Mouse (Mus musculus): Measurements from ENCODE around the gene BC030499. TPM values are rescaled to one million over a fixed set of nuclear protein-coding genes. Genes with fewer than 3 reads are reported as not detected.
"Not testable (repeated sequence)": the region's sequence is repeated elsewhere in the genome, so short reads cannot be mapped to it uniquely, and the experiment has no call there.

Gene BC030499
- polyA plus RNA-seq, 1 experiment from 2014 or later: 0.27 TPM

- no peak for ATAC-seq (replicated peaks)
- Histone ChIP-seq H3K9me3 (no peaks in the 10 kb centered on the region), H3K9ac (replicated peaks) (no peak overlapping the region), H3K4me2 (replicated peaks) (no peak overlapping the region), H3K4me1 (no peaks in the 10 kb centered on the region), H3K27ac (replicated peaks) (no peak overlapping the region), H3K36me3 (peaks cover 94% of the 10 kb centered on the region), H3K4me3 (no peak overlapping the region), H3K27me3 (no peaks in the 10 kb centered on the region)
- WGBS: 81% methylated on average over 13 of the region's 13 CpGs
Observed at GRCm38 (mm10) chr11:78271986-78272385, 18.7 kb upstream of the BC030499 start.

- Histone ChIP-seq H3K36me3 (peaks cover 99% of the 10 kb centered on the region), H3K27me3 (no peaks in the 10 kb centered on the region), H3K4me2 (replicated peaks) (no peak overlapping the region), H3K4me1 (no peaks in the 10 kb centered on the region), H3K9me3 (no peaks in the 10 kb centered on the region), H3K27ac (replicated peaks) (no peak overlapping the region), H3K4me3 (no peak overlapping the region), H3K9ac (replicated peaks) (no peak overlapping the region)
- 94% methylated on average over 1 of the region's 1 CpGs for WGBS
- no peak for ATAC-seq (replicated peaks)
Observed at GRCm38 (mm10) chr11:78275596-78275995, 15.0 kb upstream of the BC030499 start.

GRCm38 (mm10) chr11:78276169-78276568, 14.5 kb upstream of the BC030499 start:
- not testable (repeated sequence) for H3K4me3 ChIP-seq; H3K27ac ChIP-seq (replicated peaks); H3K9me3 ChIP-seq; H3K9ac ChIP-seq (replicated peaks); ATAC-seq (replicated peaks); H3K4me1 ChIP-seq; H3K27me3 ChIP-seq; H3K4me2 ChIP-seq (replicated peaks)
- H3K36me3 ChIP-seq: peaks cover 99% of the 10 kb centered on the region
- 95% methylated on average over 4 of the region's 4 CpGs for WGBS

GRCm38 (mm10) chr11:78278853-78279252, 11.8 kb upstream of the BC030499 start:
- no peak overlapping the region for H3K4me2 ChIP-seq (replicated peaks)
- no peak for ATAC-seq (replicated peaks)
- H3K36me3 ChIP-seq: peaks cover 99% of the 10 kb centered on the region
- no peak overlapping the region for H3K27ac ChIP-seq (replicated peaks)
- 93% methylated on average over 7 of the region's 7 CpGs for WGBS
- H3K27me3 ChIP-seq: no peaks in the 10 kb centered on the region
- no peaks in the 10 kb centered on the region for H3K9me3 ChIP-seq
- H3K4me3 ChIP-seq: no peak overlapping the region
- no peaks in the 10 kb centered on the region for H3K4me1 ChIP-seq
- no peak overlapping the region for H3K9ac ChIP-seq (replicated peaks)

- WGBS: 86% methylated on average over 4 of the region's 4 CpGs
- Histone ChIP-seq H3K9me3 (no peaks in the 10 kb centered on the region), H3K4me1 (no peaks in the 10 kb centered on the region), H3K9ac (replicated peaks) (no peak overlapping the region), H3K4me2 (replicated peaks) (no peak overlapping the region), H3K4me3 (no peak overlapping the region), H3K27me3 (no peaks in the 10 kb centered on the region), H3K36me3 (peaks cover 99% of the 10 kb centered on the region), H3K27ac (replicated peaks) (no peak overlapping the region)
- ATAC-seq (replicated peaks): no peak
Observed at GRCm38 (mm10) chr11:78279586-78279985, 11.1 kb upstream of the BC030499 start.

- Histone ChIP-seq H3K9ac (replicated peaks) (no peak overlapping the region), H3K27ac (replicated peaks) (no peak overlapping the region), H3K36me3 (peaks cover 84% of the 10 kb centered on the region), H3K4me2 (replicated peaks) (no peak overlapping the region), H3K4me3 (no peak overlapping the region), H3K4me1 (no peaks in the 10 kb centered on the region), H3K27me3 (no peaks in the 10 kb centered on the region), H3K9me3 (no peaks in the 10 kb centered on the region)
- no peak for ATAC-seq (replicated peaks)
- 90% methylated on average over 7 of the region's 7 CpGs for WGBS
Observed at GRCm38 (mm10) chr11:78289146-78289763, 1.4 kb upstream of the BC030499 start.

GRCm38 (mm10) chr11:78294585-78294984, 3.9 kb downstream of the BC030499 start:
- Histone ChIP-seq H3K4me2 (replicated peaks) (no peak overlapping the region), H3K9me3 (no peaks in the 10 kb centered on the region), H3K4me3 (no peak overlapping the region), H3K27ac (replicated peaks) (no peak overlapping the region), H3K27me3 (no peaks in the 10 kb centered on the region), H3K4me1 (no peaks in the 10 kb centered on the region), H3K9ac (replicated peaks) (no peak overlapping the region), H3K36me3 (peaks cover 33% of the 10 kb centered on the region)
- ATAC-seq (replicated peaks): no peak
- WGBS: 96% methylated on average over 6 of the region's 6 CpGs

GRCm38 (mm10) chr11:78300917-78301316, 10.3 kb downstream of the BC030499 start:
- H3K4me2 ChIP-seq (replicated peaks): peak overlapping the region; percentile 99
- H3K4me1 ChIP-seq: peaks cover 15% of the 10 kb centered on the region
- no peaks in the 10 kb centered on the region for H3K9me3 ChIP-seq
- no peaks in the 10 kb centered on the region for H3K27me3 ChIP-seq
- peak overlapping the region; percentile 55 for H3K27ac ChIP-seq (replicated peaks)
- peak; percentile 24; the same call in 1 of the 2 replicates for ATAC-seq (replicated peaks)
- 72% methylated on average over 7 of the region's 7 CpGs for WGBS
- H3K36me3 ChIP-seq: 0 out of 2 replicates have a peak, but pooled peaks cover 3% of the 10 kb centered on the region
- peak overlapping the region; percentile 67 for H3K4me3 ChIP-seq
- H3K9ac ChIP-seq (replicated peaks): peak overlapping the region; percentile 58

GRCm38 (mm10) chr11:78301357-78302084, 10.9 kb downstream of the BC030499 start, which contains the start of gene Spag5:
Gene Spag5, plus strand, starts transcription at chr11:78301529.
- Histone ChIP-seq H3K9me3 (no peaks in the 10 kb centered on the region), H3K4me2 (replicated peaks) (peak within 1 kb of the TSS; percentile 99), H3K27me3 (no peaks in the 10 kb centered on the region), H3K4me3 (peak within 1 kb of the TSS; percentile 67), H3K4me1 (peaks cover 15% of the 10 kb centered on the region), H3K9ac (replicated peaks) (peak within 1 kb of the TSS; percentile 58), H3K36me3 (0 out of 2 replicates have a peak, but pooled peaks cover 3% of the 10 kb centered on the region), H3K27ac (replicated peaks) (peak within 1 kb of the TSS; percentile 55)
- ATAC-seq (replicated peaks): peak; percentile 100
- under 1% methylated on average over 49 of the region's 49 CpGs for WGBS

- no peak for ATAC-seq (replicated peaks)
- Histone ChIP-seq H3K9ac (replicated peaks) (no peak overlapping the region), H3K27ac (replicated peaks) (no peak overlapping the region), H3K36me3 (peaks cover 15% of the 10 kb centered on the region; the same call in 1 of the 2 replicates), H3K4me1 (peaks cover 18% of the 10 kb centered on the region), H3K4me3 (no peak overlapping the region), H3K27me3 (no peaks in the 10 kb centered on the region), H3K9me3 (no peaks in the 10 kb centered on the region), H3K4me2 (replicated peaks) (no peak overlapping the region)
- 91% methylated on average over 4 of the region's 4 CpGs for WGBS
Observed at GRCm38 (mm10) chr11:78305272-78305671, 14.6 kb downstream of the BC030499 start.

GRCm38 (mm10) chr11:78310861-78311511, 20.3 kb downstream of the BC030499 start:
- H3K4me1 ChIP-seq: peaks cover 3% of the 10 kb centered on the region; the same call in 1 of the 2 replicates
- H3K36me3 ChIP-seq: peaks cover 27% of the 10 kb centered on the region; the same call in 1 of the 2 replicates
- H3K4me3 ChIP-seq: no peak overlapping the region
- no peak for ATAC-seq (replicated peaks)
- H3K27ac ChIP-seq (replicated peaks): no peak overlapping the region
- no peak overlapping the region for H3K9ac ChIP-seq (replicated peaks)
- H3K9me3 ChIP-seq: no peaks in the 10 kb centered on the region
- 93% methylated on average over 8 of the region's 8 CpGs for WGBS
- no peaks in the 10 kb centered on the region for H3K27me3 ChIP-seq
- no peak overlapping the region for H3K4me2 ChIP-seq (replicated peaks)

GRCm38 (mm10) chr11:78313662-78314061, 23.0 kb downstream of the BC030499 start:
- WGBS: 92% methylated on average over 2 of the region's 2 CpGs

More at GRCm38 (mm10) chr11:78313662-78314061, 23.0 kb downstream of the BC030499 start:
- no peak for ATAC-seq (replicated peaks)
- no peak overlapping the region for H3K27ac ChIP-seq (replicated peaks)
- H3K36me3 ChIP-seq: peaks cover 27% of the 10 kb centered on the region; the same call in 1 of the 2 replicates
- no peak overlapping the region for H3K9ac ChIP-seq (replicated peaks)
- H3K4me3 ChIP-seq: no peak overlapping the region
- no peaks in the 10 kb centered on the region for H3K4me1 ChIP-seq
- H3K9me3 ChIP-seq: no peaks in the 10 kb centered on the region
- no peaks in the 10 kb centered on the region for H3K27me3 ChIP-seq
- no peak overlapping the region for H3K4me2 ChIP-seq (replicated peaks)
